Mouse (Mus musculus) intestine, embryonic 14.5 days (tissue): ENCODE measurements around the gene Ghsr. TPM values are rescaled to one million over a fixed set of nuclear protein-coding genes. Genes with fewer than 3 reads are reported as not detected.

Source experiments
- ATAC-seq: fragments of 200-750 bp; cut with Nextera tagmentation; replicated peaks from 2 replicates; pipeline ENCODE4 v1.8.0; 2017; ENCODE audit warnings: low read depth, moderate number of reproducible peaks, moderate TSS enrichment, moderate library complexity; ENCODE audit not compliant: low FRiP score, low TSS enrichment
- DNase-seq: peaks from one replicate; pipeline ENCODE4 v3.0.0-alpha.2; 2018; ENCODE audit warnings: low spot score
- H3K27ac ChIP-seq: fragments of 300-500 bp; sonication (generic); 2 replicates; pipeline ENCODE4 v1.5.1; 2014; ENCODE audit warnings: low read depth, mild to moderate bottlenecking, control low read depth
- H3K27me3 ChIP-seq: fragments of 300-500 bp; sonication (generic); replicated peaks from 2 replicates; pipeline ENCODE4 v1.6.1; 2014; ENCODE audit warnings: low read length, control low read depth; ENCODE audit not compliant: control insufficient read depth, insufficient read depth
- H3K36me3 ChIP-seq: fragments of 300-500 bp; sonication (generic); 2 replicates; pipeline ENCODE4 v1.6.1; 2014; ENCODE audit warnings: low read length, control low read depth; ENCODE audit not compliant: control insufficient read depth, insufficient read depth
- H3K4me1 ChIP-seq: fragments of 300-500 bp; sonication (generic); replicated peaks from 2 replicates; pipeline ENCODE4 v1.6.1; 2014; ENCODE audit warnings: low read length, control low read depth, mixed read lengths; ENCODE audit not compliant: control insufficient read depth, insufficient read depth
- H3K4me2 ChIP-seq: fragments of 300-500 bp; sonication (generic); 2 replicates; pipeline ENCODE4 v1.6.1; 2014; ENCODE audit warnings: low read length
- H3K4me3 ChIP-seq: fragments of 300-500 bp; sonication (generic); 2 replicates; pipeline ENCODE4 v1.5.1; 2014; ENCODE audit warnings: low read depth, low read length, control low read depth, mixed read lengths
- H3K9ac ChIP-seq: fragments of 300-500 bp; sonication (generic); 2 replicates; pipeline ENCODE4 v1.6.1; 2014; ENCODE audit warnings: mild to moderate bottlenecking, low read length
- H3K9me3 ChIP-seq: fragments of 300-500 bp; sonication (generic); 2 replicates; pipeline ENCODE4 v1.6.1; 2016; ENCODE audit warnings: low read length, control low read depth; ENCODE audit not compliant: control insufficient read depth
- WGBS: fragments of 180-500 bp; shearing (Covaris S2); extraction: QIAGEN DNeasy Blood & Tissue Kit; methylation state at CpG from one replicate; pipeline ENCODE4 v1.1.7; 2014; 5-methylcytosine and 5-hydroxymethylcytosine counted together
- polyA plus RNA-seq: library from polyadenylated mRNA; unstranded; fragments of >200 nt; fragmentation: Nextera tagmentation; extraction: Ambion mirVana; gene quantifications from 2 replicates; pipeline ENCODE4 v1.2.1, GENCODE M21; 2014

Ghsr gene
- polyA plus RNA-seq, 1 experiment from 2014 or later = not detected

GRCm38 (mm10) chr3:27345526-27345925 lies 25.6 kb upstream of the Ghsr start:
- Histone ChIP-seq H3K4me3 (no peak overlapping the region), H3K9me3 (no peaks in the 10 kb centered on the region), H3K4me1 (no peaks in the 10 kb centered on the region), H3K4me2 (no peak overlapping the region), H3K27me3 (no peaks in the 10 kb centered on the region), H3K27ac (no peak overlapping the region), H3K36me3 (no peaks in the 10 kb centered on the region), H3K9ac (no peak overlapping the region)
- WGBS = 49% methylated on average over 6 of the region's 6 CpGs
- ATAC-seq = no peak
- no peak for DNase-seq

- Histone ChIP-seq H3K4me3 (no peak overlapping the region), H3K9me3 (no peaks in the 10 kb centered on the region), H3K4me2 (no peak overlapping the region), H3K9ac (no peak overlapping the region), H3K27ac (no peak overlapping the region), H3K27me3 (no peaks in the 10 kb centered on the region), H3K36me3 (no peaks in the 10 kb centered on the region), H3K4me1 (no peaks in the 10 kb centered on the region)
- 76% methylated on average over 5 of the region's 5 CpGs for WGBS
- DNase-seq (no peak), ATAC-seq (no peak)
Measured at GRCm38 (mm10) chr3:27348462-27348861, 22.7 kb upstream of the Ghsr start.

GRCm38 (mm10) chr3:27351105-27351504 lies 20.0 kb upstream of the Ghsr start:
- DNase-seq (no peak), ATAC-seq (0 out of 2 replicates have a peak, but pooled peaks have one; percentile 23)
- Histone ChIP-seq H3K4me2 (no peak overlapping the region), H3K9me3 (no peaks in the 10 kb centered on the region), H3K36me3 (no peaks in the 10 kb centered on the region), H3K9ac (no peak overlapping the region), H3K4me1 (no peaks in the 10 kb centered on the region), H3K27me3 (no peaks in the 10 kb centered on the region), H3K4me3 (no peak overlapping the region), H3K27ac (no peak overlapping the region)
- whole genome bisulfite sequencing = 60% methylated on average over 9 of the region's 9 CpGs

GRCm38 (mm10) chr3:27359100-27359720 lies 11.9 kb upstream of the Ghsr start:
- Histone ChIP-seq H3K9me3 (no peaks in the 10 kb centered on the region), H3K27ac (no peak overlapping the region), H3K36me3 (no peaks in the 10 kb centered on the region), H3K4me1 (no peaks in the 10 kb centered on the region), H3K27me3 (no peaks in the 10 kb centered on the region), H3K4me2 (no peak overlapping the region), H3K4me3 (no peak overlapping the region), H3K9ac (no peak overlapping the region)
- ATAC-seq = no peak
- no peak for DNase-seq
- whole genome bisulfite sequencing = 89% methylated on average over 2 of the region's 2 CpGs

GRCm38 (mm10) chr3:27370125-27370524 lies 1.0 kb upstream of the Ghsr start:
- ATAC-seq = no peak
- H3K4me1 ChIP-seq = 0 out of 2 replicates have a peak, but pooled peaks cover 3% of the 10 kb centered on the region
- 2% methylated on average over 10 of the region's 10 CpGs for WGBS
- no peaks in the 10 kb centered on the region for H3K36me3 ChIP-seq
- DNase-seq = peak; percentile 91
- peaks cover 56% of the 10 kb centered on the region for H3K27me3 ChIP-seq
- H3K9ac ChIP-seq = no peak overlapping the region
- H3K4me3 ChIP-seq = no peak overlapping the region
- no peak overlapping the region for H3K27ac ChIP-seq
- no peaks in the 10 kb centered on the region for H3K9me3 ChIP-seq
- H3K4me2 ChIP-seq = no peak overlapping the region

GRCm38 (mm10) chr3:27370582-27371275 lies 422 bp upstream of the Ghsr start:
- WGBS = 4% methylated on average over 20 of the region's 20 CpGs
- DNase-seq (no peak), ATAC-seq (no peak)
- Histone ChIP-seq H3K4me1 (0 out of 2 replicates have a peak, but pooled peaks cover 3% of the 10 kb centered on the region), H3K27me3 (peaks cover 58% of the 10 kb centered on the region), H3K4me2 (0 out of 2 replicates have a peak overlapping the region, but pooled peaks have one; percentile 37), H3K4me3 (no peak overlapping the region), H3K27ac (no peak overlapping the region), H3K9ac (no peak overlapping the region), H3K36me3 (no peaks in the 10 kb centered on the region), H3K9me3 (no peaks in the 10 kb centered on the region)

GRCm38 (mm10) chr3:27371725-27372650 lies 837 bp downstream of the Ghsr start:
- Histone ChIP-seq H3K36me3 (no peaks in the 10 kb centered on the region), H3K27me3 (peaks cover 58% of the 10 kb centered on the region), H3K9ac (no peak overlapping the region), H3K4me2 (peak overlapping the region; percentile 37), H3K4me3 (no peak overlapping the region), H3K4me1 (0 out of 2 replicates have a peak, but pooled peaks cover 3% of the 10 kb centered on the region), H3K27ac (no peak overlapping the region), H3K9me3 (no peaks in the 10 kb centered on the region)
- DNase-seq (peak; percentile 54), ATAC-seq (no peak)
- WGBS = 3% methylated on average over 74 of the region's 77 CpGs

- no peak for ATAC-seq
- Histone ChIP-seq H3K27me3 (peaks cover 58% of the 10 kb centered on the region), H3K27ac (no peak overlapping the region), H3K9me3 (no peaks in the 10 kb centered on the region), H3K4me1 (0 out of 2 replicates have a peak, but pooled peaks cover 3% of the 10 kb centered on the region), H3K4me2 (no peak overlapping the region), H3K4me3 (no peak overlapping the region), H3K36me3 (no peaks in the 10 kb centered on the region), H3K9ac (no peak overlapping the region)
- no peak for DNase-seq
- 47% methylated on average over 9 of the region's 9 CpGs for WGBS
Measured at GRCm38 (mm10) chr3:27374396-27374795, 3.2 kb downstream of the Ghsr start.
